Mouse (Mus musculus) kidney, postnatal 0 days (tissue): Measurements from ENCODE around the gene Sfxn2. TPM values are rescaled to one million over a fixed set of nuclear protein-coding genes. Genes with fewer than 3 reads are reported as not detected.
"Not testable (repeated sequence)": the region's sequence is repeated elsewhere in the genome, so short reads cannot be mapped to it uniquely, and the experiment has no call there.

ENCODE experiments used
- ATAC-seq: fragments of 200-750 bp; cut with Nextera tagmentation; replicated peaks from 2 replicates; pipeline ENCODE4 v1.8.0; 2017; ENCODE audit warnings: low read depth, moderate number of reproducible peaks, moderate TSS enrichment, moderate library complexity; ENCODE audit not compliant: low FRiP score
- DNase-seq: peaks from one replicate; pipeline ENCODE4 v3.0.0-alpha.2; 2016; ENCODE audit warnings: low spot score
- H3K27ac ChIP-seq: fragments of 300-500 bp; sonication (generic); 2 replicates; pipeline ENCODE4 v1.5.1; 2014; ENCODE audit warnings: mild to moderate bottlenecking
- H3K27me3 ChIP-seq: fragments of 300-500 bp; sonication (generic); 2 replicates; pipeline ENCODE4 v1.6.1; 2014; ENCODE audit warnings: low read length, mixed read lengths; ENCODE audit not compliant: insufficient read depth
- H3K36me3 ChIP-seq: fragments of 300-500 bp; sonication (generic); 2 replicates; pipeline ENCODE4 v1.6.1; 2014; ENCODE audit warnings: low read length, mixed read lengths; ENCODE audit not compliant: insufficient read depth
- H3K4me1 ChIP-seq: fragments of 300-500 bp; sonication (generic); replicated peaks from 2 replicates; pipeline ENCODE4 v1.6.1; 2014; ENCODE audit warnings: antibody characterized with exemption, low read length, mixed read lengths; ENCODE audit not compliant: insufficient read depth
- H3K4me2 ChIP-seq: fragments of 300-500 bp; sonication (generic); 2 replicates; pipeline ENCODE4 v1.6.1; 2014; ENCODE audit warnings: mild to moderate bottlenecking, low read length, moderate library complexity, mixed read lengths
- H3K4me3 ChIP-seq: fragments of 300-500 bp; sonication (generic); replicated peaks from 2 replicates; pipeline ENCODE4 v1.5.1; 2014; ENCODE audit warnings: low read depth, low read length
- H3K9ac ChIP-seq: fragments of 300-500 bp; sonication (generic); 2 replicates; pipeline ENCODE4 v1.6.1; 2014; ENCODE audit warnings: low read depth, low read length
- H3K9me3 ChIP-seq: fragments of 300-500 bp; sonication (generic); replicated peaks from 2 replicates; pipeline ENCODE4 v1.6.1; 2016; ENCODE audit warnings: low read length, inconsistent platforms, mixed read lengths
- CTCF ChIP-seq: IDR thresholded peaks from 2 replicates; pipeline ENCODE4 v1.5.1; 2016; ENCODE audit warnings: antibody characterized with exemption, low read depth, mild to moderate bottlenecking, moderate library complexity
- WGBS: fragments of 180-500 bp; shearing (Covaris S2); extraction: QIAGEN DNeasy Blood & Tissue Kit; methylation state at CpG from one replicate; pipeline ENCODE4 v1.1.7; 2014; 5-methylcytosine and 5-hydroxymethylcytosine counted together
- polyA plus RNA-seq: library from polyadenylated mRNA; unstranded; fragments of >200 nt; fragmentation: Nextera tagmentation; extraction: Ambion mirVana; gene quantifications from 2 replicates; pipeline ENCODE4 v1.2.1, GENCODE M21; 2015

Gene Sfxn2
- polyA plus RNA-seq, 1 experiment from 2014 or later: 47.1 TPM

DNA sequence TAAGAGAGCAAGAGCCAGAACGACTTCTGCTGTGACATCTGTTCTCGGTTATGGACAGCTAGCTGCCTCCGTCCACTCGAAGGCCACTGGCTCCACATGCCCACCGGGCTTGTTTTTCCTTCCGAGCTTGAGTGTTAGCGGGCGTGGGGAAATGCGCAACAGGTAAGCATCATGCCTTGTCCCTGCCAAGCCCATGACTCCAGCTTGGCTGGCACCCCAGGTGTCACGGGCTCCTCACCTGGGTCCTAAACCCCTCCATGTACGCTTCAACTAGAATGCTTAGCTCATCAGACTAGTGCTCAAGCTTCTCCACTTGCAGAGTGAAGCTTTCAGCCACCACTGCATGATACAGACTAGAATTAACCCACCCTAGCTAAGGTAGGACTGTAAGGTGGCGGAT, 14.5 kb upstream of the Sfxn2 start:
- no peak overlapping the region for H3K4me2 ChIP-seq
- H3K9ac ChIP-seq: no peak overlapping the region
- 76% methylated on average over 12 of the region's 12 CpGs for WGBS
- no peak overlapping the region for H3K27ac ChIP-seq
- H3K9me3 ChIP-seq: no peaks in the 10 kb centered on the region
- no peak overlapping the region for H3K4me3 ChIP-seq
- H3K27me3 ChIP-seq: no peaks in the 10 kb centered on the region
- ATAC-seq (no peak), DNase-seq (no peak)
- H3K4me1 ChIP-seq: no peaks in the 10 kb centered on the region
- 0 out of 2 replicates have a peak, but pooled peaks cover 12% of the 10 kb centered on the region for H3K36me3 ChIP-seq
- TF ChIP-seq CTCF: no peak

DNA sequence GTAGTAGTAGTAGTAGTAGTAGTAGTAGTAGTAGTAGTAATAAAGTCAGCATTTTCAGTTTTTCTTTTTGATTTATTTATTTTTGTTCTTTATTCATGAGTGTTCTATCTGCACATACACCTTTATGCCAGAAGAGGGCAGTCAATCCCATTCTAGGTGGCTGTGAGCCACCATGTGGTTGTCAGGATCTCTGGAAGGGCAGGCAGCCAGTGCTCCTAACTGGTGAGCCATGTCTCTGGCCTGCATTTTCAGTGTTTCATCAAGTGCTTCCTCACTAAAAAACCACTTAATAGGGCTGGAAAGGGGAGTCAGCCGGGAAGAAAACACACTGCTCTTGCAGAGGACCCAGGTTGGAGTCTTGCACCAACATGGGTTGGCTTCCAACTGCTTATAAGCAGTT, 11.0 kb upstream of the Sfxn2 start:
- no peaks in the 10 kb centered on the region for H3K9me3 ChIP-seq
- H3K4me3 ChIP-seq: no peak overlapping the region
- no peak overlapping the region for H3K4me2 ChIP-seq
- ATAC-seq (0 out of 2 replicates have a peak, but pooled peaks have one; percentile 38), DNase-seq (peak; percentile 85)
- 0 out of 2 replicates have a peak, but pooled peaks cover 8% of the 10 kb centered on the region for H3K36me3 ChIP-seq
- 34% methylated on average over 1 of the region's 1 CpGs for WGBS
- no peak overlapping the region for H3K9ac ChIP-seq
- H3K4me1 ChIP-seq: no peaks in the 10 kb centered on the region
- TF ChIP-seq CTCF: peak; percentile 91
- no peak overlapping the region for H3K27ac ChIP-seq
- no peaks in the 10 kb centered on the region for H3K27me3 ChIP-seq

DNA sequence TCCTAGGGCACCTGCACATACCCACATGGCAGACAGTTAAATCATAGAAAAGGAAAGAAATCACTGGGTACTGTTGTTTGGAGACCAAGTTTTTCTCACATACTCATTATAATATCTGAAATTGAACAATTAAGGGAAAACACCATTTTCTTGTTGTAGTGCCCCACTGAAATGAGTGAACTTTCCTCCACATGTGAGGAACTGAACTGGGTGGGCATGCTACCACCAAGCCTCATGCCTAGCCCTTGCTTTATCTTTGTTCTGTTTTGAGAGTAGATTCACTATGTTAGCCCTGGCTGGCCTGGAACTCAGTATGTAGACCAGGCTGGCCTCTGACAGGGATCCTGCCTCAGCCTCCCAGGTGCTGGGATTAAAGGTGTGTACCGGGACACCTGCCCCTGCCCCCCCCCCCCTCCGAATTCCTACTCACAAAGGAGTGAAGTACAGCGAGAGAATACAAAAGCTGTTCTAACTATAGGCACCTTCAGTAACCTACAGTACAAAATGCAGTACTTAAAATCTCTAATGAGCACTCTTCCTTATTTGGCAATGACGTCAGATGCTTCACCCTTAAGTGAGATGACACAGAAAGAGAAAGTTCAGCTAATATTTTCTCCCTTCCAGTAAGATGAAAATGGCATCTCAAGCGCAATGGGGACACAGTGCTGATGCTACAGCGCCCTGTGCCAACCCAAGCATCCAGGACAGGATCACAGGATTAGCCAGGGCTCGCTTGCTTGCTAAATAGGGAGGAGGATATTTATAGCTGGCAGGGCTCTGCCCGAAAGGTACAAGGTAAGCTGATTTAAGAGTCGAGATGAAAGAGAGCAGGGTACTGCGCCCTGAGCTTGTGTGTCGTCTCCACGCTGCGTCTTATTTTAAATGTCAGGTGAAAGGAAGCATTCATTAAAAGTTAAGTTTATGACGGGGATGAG, 10.3 kb upstream of the Sfxn2 start:
- DNase-seq (no peak), ATAC-seq (no peak)
- H3K27ac ChIP-seq: no peak overlapping the region
- 78% methylated on average over 14 of the region's 14 CpGs for WGBS
- no peak overlapping the region for H3K4me3 ChIP-seq
- no peaks in the 10 kb centered on the region for H3K27me3 ChIP-seq
- no peak overlapping the region for H3K9ac ChIP-seq
- no peaks in the 10 kb centered on the region for H3K9me3 ChIP-seq
- H3K4me2 ChIP-seq: no peak overlapping the region
- no peaks in the 10 kb centered on the region for H3K4me1 ChIP-seq
- 0 out of 2 replicates have a peak, but pooled peaks cover 5% of the 10 kb centered on the region for H3K36me3 ChIP-seq
- no peak for TF ChIP-seq CTCF

DNA sequence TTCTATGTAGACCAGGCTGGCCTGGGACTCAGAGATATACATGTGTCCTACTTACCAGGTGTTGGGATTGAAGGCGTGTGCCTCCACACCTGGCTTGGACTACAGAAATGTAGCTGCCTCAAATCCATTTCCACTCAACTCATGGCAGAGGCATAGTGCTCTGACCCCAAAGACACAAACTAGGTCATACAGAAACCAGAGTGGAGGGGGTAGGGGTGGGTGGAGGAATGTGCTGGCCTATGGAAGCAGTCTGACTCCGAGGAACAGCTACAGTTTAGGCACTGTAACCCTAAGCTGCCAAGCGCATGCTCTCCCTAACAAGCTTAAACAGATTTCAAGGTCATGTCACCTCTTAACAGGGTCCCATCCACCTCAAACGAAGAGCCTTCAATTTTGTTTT, 9.6 kb upstream of the Sfxn2 start:
- Histone ChIP-seq H3K9me3 (no peaks in the 10 kb centered on the region), H3K9ac (no peak overlapping the region), H3K27me3 (no peaks in the 10 kb centered on the region), H3K4me2 (no peak overlapping the region), H3K4me3 (no peak overlapping the region), H3K4me1 (no peaks in the 10 kb centered on the region), H3K36me3 (0 out of 2 replicates have a peak, but pooled peaks cover 5% of the 10 kb centered on the region), H3K27ac (no peak overlapping the region)
- no peak for DNase-seq
- no peak for ATAC-seq
- 64% methylated on average over 4 of the region's 4 CpGs for WGBS
- TF ChIP-seq CTCF: no peak

DNA sequence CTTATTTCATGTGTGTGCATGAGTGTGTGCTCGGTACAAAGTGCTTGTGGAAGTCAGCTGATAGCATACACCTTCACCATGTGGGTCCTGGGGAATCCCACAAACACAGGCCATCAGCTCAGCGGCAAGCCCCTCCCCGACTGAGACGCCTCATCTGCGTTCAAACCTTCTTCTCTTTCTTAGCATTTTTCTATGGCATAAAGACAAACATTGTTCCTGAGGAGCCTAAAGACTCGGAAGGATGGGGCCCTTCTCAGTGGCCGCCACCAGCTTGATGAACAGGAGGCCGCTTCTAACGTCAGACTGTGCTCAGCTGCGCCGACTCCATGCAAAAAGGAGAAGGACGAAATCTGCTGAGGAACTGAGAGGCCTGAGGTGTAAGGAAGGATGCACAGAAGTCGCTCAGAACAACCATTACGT, 9.1 kb upstream of the Sfxn2 start:
- no peaks in the 10 kb centered on the region for H3K27me3 ChIP-seq
- no peak overlapping the region for H3K4me3 ChIP-seq
- H3K27ac ChIP-seq: no peak overlapping the region
- 83% methylated on average over 14 of the region's 14 CpGs for WGBS
- ATAC-seq: no peak
- no peak for TF ChIP-seq CTCF
- DNase-seq: no peak
- H3K4me1 ChIP-seq: no peaks in the 10 kb centered on the region
- H3K4me2 ChIP-seq: no peak overlapping the region
- no peaks in the 10 kb centered on the region for H3K9me3 ChIP-seq
- H3K36me3 ChIP-seq: 0 out of 2 replicates have a peak, but pooled peaks cover 5% of the 10 kb centered on the region
- H3K9ac ChIP-seq: no peak overlapping the region

DNA sequence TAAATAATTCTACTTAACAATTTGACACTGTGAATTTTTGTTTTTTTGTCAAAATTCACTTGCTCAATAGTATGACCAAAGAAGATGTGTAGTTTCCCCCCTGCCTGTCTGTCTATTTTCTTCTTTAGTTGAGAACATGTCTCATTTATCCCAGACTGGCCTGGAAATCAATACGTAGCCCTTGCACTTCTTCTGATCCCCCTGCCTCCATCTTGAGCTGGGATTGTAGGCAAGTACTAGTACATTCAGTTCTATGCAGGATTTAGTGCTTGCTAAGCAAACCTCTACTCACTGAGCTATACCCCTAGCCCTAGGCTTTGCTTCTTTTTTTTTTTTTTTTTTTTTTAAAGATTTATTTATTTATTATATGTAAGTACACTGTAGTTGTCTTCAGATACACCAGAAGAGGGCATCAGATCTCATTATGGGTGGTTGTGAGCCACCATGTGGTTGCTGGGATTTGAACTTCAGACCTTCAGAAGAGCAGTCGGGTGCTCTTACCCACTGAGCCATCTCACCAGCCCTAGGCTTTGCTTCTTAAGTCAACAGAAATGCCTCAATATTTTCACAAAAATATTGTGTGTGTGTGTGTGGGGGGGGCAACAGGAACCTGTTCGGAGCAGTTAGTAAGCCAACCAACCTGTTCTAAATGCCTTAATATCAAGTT, 1.8 kb upstream of the Sfxn2 start:
- H3K4me3 ChIP-seq, DNase-seq, ATAC-seq, H3K27ac ChIP-seq, H3K9ac ChIP-seq, H3K9me3 ChIP-seq, H3K27me3 ChIP-seq, H3K36me3 ChIP-seq: not testable (repeated sequence)
- Histone ChIP-seq H3K4me1 (0 out of 2 replicates have a peak, but pooled peaks cover 14% of the 10 kb centered on the region), H3K4me2 (peak overlapping the region; percentile 82; the same call in 1 of the 2 replicates)
- WGBS: 76% methylated on average over 3 of the region's 3 CpGs
